Mouse (Mus musculus): ENCODE data around the gene Prr9.

Gene Prr9

DNA sequence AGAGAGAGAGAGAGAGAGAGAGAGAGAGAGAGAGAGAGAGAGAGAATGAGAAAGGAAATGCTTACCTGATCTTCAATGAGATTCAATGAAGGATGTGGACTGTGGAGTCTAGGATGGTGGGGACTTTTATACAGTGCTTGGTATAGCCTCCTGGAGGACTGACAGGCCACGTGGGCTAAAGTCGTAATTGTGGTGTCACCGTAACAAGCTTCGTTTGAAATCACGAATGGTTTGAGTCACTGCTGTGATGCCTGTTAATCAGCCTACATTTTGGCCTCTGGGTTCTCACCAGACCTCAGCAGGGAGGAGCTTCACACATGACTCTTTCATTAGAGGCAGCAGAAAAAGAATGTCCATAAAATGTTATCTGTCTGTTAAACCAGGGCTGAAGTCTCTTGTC lies at the start of gene Prr9:
Prr9 (minus strand) TSS at position 101 of the 400 bp plus-strand sequence.
- no peak for DNase-seq (ENCODE audit: low spot score in 2 of 2)

- DNase-seq (ENCODE audit: low spot score in 2 of 2) = no peak
These were observed 46.1 kb upstream of the Prr9 start for GRCm38 (mm10) chr3:92169847-92170246.

GRCm38 (mm10) chr3:92153322-92153721 lies 29.6 kb upstream of the Prr9 start:
- DNase-seq (ENCODE audit: low spot score in 2 of 2) = peak; percentile 9

DNA sequence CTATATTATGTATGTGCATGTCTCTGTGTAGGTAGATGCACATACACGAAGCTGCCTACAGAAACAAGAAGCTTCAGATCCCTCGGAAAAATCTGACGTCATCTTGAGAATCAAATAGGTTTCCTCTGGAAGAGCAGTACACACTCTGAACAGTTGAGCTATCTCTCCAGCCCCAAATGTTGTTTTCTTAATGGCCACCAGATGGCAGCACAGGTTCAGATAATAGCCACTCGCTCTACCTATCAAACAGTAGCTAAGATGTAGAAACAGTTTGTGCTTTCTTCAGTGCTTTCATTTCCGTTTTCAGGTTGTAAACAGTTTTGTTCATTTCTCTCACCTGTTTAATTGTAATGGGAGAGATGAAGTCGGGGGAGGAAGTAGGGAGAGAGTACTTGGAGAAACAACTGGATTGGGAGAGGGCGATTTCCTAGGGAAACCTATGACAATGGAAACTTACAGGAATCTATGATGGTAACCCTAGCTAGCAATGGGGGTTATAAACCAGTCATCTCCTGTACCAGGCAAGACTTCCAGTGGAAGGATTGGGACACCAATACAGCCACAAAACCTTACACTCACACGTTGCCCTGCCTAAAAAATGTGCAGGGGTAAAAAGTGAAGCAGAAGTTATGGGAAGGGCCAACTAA lies 27.0 kb upstream of the Prr9 start:
- peak; percentile 9 to 50 for DNase-seq (ENCODE audit: low spot score in 2 of 2)

DNA sequence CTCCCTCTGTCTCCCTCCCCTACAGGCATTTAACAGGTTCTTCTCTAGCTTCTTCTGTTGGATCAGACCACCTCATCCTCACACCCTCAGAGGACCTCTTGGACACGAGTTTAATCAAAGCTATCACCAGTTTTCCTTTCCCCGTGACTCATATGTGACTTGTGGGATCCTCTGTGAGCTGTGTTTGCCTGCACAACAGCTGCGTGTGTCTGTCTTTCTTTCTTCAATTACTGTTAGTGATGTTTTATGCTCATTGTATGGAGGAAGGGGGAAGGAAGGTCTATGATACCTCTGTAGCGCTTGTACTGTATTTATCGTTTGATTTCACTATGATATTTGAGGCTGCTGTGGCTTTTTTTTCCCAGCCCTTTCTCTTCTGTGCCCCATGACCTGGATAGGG lies 24.2 kb upstream of the Prr9 start:
- DNase-seq (ENCODE audit: low spot score in 2 of 2) = no peak

GRCm38 (mm10) chr3:92147420-92147819 lies 23.7 kb upstream of the Prr9 start:
- DNase-seq (ENCODE audit: low spot score in 2 of 2) = no peak

- no peak for DNase-seq (ENCODE audit: low spot score in 2 of 2)
These were observed 18.9 kb upstream of the Prr9 start, which contains the start of gene Lelp1 for GRCm38 (mm10) chr3:92142644-92143043. Gene Lelp1, minus strand, starts transcription at chr3:92142744.

DNA sequence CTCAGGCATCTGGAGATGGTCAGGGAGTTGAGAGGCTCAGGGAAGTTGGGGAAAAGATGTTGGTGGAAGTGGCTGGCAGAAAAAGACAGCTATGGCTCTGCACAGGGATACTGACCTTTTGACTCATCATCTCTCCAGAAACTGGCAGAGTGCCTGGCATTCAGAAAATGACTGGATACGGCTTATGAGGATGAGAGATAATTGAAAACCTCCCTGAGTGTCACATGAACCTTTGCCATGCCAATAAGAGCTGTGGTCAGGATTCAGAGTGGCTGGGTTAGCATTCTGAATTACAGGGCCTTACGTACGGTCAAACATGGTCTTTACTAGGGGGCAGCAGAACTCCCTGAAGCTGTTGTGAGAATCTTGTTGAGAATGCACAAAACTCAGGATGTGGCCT lies 2.8 kb downstream of the Prr9 start:
- no peak for DNase-seq (ENCODE audit: low spot score in 2 of 2)

DNA sequence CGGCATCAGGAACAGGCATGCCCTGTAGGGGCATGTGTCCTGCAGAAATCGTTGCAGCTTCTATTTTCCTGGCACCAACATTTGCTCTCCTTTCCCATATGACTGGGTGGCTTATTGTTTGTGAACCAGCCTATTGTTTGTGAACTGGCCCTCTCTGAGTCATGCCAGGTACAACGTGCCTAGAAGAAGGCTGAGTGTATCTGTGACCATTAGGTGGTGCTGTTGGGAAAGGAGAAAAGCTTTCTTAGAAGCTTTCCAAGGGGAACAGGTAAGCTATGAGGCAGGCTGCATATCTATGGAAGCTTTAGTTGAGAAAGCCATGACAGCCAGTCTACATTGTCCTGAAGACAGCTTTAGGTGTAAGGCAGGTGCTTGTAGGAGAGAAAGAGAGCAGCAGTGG lies 5.8 kb downstream of the Prr9 start:
- DNase-seq (ENCODE audit: low spot score in 2 of 2) = no peak

DNA sequence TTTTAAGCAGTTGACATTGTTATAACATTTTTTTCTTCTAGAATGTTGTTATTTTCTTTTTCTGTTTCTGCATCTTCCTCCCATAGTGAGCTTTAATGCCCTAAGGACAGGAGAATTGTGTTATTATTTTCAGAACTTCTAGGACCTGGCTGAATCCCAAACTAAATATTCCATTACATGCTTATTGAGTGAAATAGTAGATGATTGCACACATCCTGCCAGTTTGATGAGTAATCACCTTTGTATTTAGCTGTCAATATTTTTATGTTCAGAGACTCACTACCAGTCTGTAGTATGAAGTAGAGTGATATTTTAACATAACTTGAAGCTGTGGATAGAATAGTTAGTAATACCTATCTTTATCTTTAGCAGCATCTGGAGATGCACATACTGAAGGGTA lies 12.2 kb downstream of the Prr9 start:
- no peak for DNase-seq (ENCODE audit: low spot score in 2 of 2)

DNA sequence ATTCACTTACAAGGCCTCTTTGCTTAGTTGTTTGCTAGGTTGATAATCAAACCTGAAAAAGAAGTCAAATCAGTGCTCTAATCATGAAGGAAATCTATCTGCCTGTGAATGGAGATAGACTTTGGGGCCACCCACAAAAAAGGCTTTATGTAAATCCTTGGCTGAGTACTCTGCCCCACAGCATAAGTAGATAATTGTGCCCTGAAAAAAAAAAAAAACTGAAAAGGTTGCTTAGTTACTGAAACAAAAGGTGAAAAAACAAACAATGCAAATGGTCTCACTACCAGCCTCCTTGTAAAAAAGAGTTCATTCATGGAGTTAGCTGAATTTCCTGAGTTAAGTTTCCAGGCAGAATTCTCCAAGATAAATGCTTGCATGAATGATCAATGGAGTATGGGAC lies 13.0 kb downstream of the Prr9 start:
- DNase-seq (ENCODE audit: low spot score in 2 of 2) = no peak

DNA sequence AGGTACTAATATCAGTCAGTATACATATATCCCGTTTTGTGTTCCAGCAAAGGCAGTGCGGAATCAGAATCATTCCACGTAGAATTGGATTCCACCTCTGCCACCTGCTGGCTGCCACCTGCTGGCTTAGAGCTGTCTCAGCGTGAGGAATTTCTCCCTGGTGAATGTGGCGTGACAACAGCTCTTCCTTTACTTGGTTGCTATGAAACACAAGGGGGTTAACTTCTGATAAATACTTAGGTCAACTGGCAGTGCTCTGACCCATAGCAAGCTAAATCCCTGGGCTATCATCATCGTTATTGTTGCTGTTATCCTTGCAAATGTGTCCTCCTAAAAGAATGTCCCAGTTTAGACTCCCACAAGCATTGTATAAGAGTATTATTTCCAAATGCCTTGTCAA lies 17.2 kb downstream of the Prr9 start:
- peak; percentile 12 to 17 for DNase-seq (ENCODE audit: low spot score in 2 of 2)

- no peak for DNase-seq (ENCODE audit: low spot score in 2 of 2)
These were observed 40.7 kb downstream of the Prr9 start, which contains the start of gene Lor for GRCm38 (mm10) chr3:92083042-92083441. Gene Lor, minus strand, starts transcription at chr3:92083142.

DNA sequence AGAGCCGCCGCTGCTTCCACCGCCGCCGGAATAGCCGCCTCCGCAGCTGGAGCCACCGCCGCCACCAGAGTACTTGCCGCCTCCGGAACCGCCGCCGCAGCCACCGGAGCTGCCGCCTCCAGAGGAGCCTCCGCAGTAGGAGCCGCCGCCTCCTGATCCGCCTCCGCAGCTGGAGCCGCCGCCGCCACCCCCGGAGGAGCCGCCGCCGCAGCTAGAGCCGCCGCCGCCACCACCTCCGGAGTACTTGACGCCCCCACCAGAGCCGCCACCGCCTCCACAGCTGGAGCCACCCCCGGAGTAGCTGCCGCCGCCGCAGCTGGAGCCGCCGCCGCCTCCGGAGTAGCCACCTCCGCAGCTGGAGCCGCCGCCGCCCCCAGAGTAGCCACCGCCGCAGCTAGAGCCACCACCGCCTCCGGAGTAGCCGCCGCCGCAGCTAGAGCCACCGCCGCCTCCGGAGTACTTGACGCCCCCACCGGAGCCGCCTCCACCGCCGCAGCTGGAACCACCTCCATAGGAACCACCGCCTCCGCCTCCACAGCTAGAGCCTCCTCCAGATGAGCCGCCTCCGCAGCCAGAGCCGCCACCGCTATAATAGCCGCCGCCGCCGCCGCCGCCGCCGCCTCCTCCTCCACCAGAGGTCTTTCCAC lies 42.3 kb downstream of the Prr9 start:
- DNase-seq (ENCODE audit: low spot score in 2 of 2) = peak; percentile 1 to 3

DNA sequence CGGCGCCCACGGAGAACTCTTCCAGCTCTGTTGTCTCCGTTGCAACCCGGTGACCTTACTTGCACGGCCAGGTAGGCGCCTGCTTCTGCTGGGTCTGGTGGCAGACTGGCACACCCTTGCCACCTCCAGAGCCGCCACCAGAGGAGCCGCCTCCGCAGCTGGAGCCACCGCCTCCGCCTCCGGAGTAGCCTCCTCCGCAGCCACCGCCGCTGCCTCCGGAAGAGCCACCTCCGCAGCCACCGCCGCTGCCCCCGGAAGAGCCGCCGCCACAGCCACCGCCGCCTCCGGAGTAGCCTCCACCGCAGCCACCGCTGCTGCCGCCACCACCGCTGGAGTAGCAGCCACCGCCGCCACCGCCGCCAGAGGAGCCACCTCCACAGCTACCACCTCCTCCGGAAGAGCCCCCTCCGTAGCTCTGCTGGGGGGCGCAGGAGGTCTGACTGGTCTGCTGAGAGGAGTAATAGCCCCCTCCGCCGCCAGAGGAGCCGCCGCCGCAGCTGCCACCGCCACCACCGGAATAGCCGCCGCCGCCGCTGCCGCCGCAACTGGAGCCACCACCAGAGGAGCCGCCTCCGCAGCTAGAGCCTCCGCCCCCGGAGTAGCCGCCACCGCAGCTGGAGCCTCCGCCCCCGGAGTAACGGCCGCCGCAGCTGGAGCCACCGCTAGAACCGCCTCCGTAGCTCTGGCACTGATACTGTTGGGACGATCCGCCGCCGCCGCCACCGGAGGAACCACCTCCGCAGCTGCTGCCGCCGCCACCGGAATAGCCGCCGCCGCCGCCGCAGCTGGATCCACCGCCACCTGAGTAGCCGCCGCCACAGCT lies 43.1 kb downstream of the Prr9 start:
- peak; percentile 36 to 59 for DNase-seq (ENCODE audit: low spot score in 2 of 2)

All from right cerebral cortex, postnatal 36 days (tissue).